Mouse (Mus musculus): ENCODE results near the gene Acot13. TPM values are rescaled to one million over a fixed set of nuclear protein-coding genes. Genes with fewer than 3 reads are reported as not detected.
A peak's percentile ranks its signal among the peaks of the same experiment; 100 is the strongest.
"Not testable (repeated sequence)": the region's sequence is repeated elsewhere in the genome, so short reads cannot be mapped to it uniquely, and the experiment has no call there.

Gene Acot13
- 100 to 1,000 TPM; 404 to 453 (median 416) TPM for total RNA-seq (2022)

GRCm38 (mm10) chr13:24831353-24832130 lies at the start of gene Acot13, which contains the start of gene Tdp2:
TSS of gene Acot13 (minus strand) at chr13:24831540.
TSS of gene Tdp2 (plus strand) at chr13:24831679.
- peak; percentile 91 for DNase-seq (ENCODE audit: low spot score)

DNA sequence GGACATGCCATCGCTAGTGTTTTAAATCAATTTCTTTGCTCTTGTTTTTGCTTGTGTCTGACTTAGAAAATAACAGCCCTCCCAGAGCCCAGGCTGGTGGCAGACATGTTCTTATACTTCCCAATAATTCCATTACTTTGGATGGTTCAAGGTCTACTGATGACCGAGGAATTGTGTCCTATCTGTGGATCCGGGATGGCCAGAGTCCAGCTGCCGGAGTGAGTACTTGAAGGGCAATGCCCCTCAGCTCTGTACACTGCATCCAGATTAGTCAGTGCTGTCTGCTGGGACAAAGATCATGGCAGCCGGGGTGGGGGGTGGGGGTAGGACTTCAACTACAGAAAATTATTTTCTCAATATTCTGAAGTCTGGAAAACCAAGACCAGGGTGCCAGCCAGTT lies 49.4 kb upstream of the Acot13 start:
- DNase-seq (ENCODE audit: low spot score), result no peak

GRCm38 (mm10) chr13:24880208-24880607 lies 48.9 kb upstream of the Acot13 start:
- no peak for DNase-seq (ENCODE audit: low spot score)

DNA sequence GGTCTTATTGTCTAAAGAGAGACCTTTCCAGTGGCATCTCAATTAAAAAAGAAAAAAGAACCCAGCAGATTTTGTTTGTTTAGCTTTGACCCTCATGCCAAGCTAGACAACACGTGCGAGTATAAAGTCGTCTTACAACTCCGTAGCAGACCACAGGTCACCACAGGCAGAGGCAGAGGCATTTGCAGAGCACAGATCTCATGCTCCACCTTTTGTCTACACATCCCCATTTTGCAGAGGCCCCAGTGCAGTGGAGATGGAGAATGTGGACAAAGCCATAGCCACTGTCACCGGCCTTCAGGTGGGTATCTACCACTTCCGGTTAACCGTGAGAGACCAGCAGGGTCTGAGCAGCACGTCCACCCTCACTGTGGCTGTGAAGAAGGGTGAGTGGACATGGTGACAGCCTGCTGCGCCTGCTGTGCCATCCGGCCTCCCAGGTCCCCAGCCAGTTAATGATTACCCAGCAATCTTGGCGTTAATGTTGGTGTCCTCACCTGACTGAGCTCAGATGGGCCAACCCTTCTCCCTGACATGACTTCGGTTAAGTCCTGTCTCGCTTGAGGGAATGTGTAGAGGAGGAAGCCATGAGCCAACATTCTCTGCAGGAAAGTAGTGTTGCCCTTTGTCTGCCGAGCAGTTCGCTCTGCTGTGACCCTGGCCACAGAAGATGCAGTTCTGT lies 48.2 kb upstream of the Acot13 start:
- no peak for DNase-seq (ENCODE audit: low spot score)

GRCm38 (mm10) chr13:24868233-24868632 lies 36.9 kb upstream of the Acot13 start:
- DNase-seq (ENCODE audit: low spot score), result no peak

DNA sequence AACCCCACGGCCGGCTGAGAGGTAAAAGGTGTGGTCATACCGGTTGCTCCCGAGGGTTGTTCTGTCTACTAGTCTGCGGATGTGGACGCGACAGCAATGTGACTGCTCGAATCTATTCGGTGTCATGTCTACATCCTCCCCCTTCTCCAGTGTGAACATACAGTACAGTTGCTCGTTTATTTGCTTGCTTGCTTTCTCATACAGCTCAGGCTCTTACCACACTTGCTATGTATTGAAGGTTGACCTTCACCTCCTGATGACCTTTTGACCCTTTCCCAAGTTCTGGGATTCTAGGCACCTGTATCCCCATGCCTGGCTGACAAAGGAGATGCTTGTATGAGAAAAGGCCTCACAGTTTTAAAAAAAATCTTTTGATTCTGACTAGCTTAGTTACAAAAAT lies 36.4 kb upstream of the Acot13 start:
- no peak for DNase-seq (ENCODE audit: low spot score)

DNA sequence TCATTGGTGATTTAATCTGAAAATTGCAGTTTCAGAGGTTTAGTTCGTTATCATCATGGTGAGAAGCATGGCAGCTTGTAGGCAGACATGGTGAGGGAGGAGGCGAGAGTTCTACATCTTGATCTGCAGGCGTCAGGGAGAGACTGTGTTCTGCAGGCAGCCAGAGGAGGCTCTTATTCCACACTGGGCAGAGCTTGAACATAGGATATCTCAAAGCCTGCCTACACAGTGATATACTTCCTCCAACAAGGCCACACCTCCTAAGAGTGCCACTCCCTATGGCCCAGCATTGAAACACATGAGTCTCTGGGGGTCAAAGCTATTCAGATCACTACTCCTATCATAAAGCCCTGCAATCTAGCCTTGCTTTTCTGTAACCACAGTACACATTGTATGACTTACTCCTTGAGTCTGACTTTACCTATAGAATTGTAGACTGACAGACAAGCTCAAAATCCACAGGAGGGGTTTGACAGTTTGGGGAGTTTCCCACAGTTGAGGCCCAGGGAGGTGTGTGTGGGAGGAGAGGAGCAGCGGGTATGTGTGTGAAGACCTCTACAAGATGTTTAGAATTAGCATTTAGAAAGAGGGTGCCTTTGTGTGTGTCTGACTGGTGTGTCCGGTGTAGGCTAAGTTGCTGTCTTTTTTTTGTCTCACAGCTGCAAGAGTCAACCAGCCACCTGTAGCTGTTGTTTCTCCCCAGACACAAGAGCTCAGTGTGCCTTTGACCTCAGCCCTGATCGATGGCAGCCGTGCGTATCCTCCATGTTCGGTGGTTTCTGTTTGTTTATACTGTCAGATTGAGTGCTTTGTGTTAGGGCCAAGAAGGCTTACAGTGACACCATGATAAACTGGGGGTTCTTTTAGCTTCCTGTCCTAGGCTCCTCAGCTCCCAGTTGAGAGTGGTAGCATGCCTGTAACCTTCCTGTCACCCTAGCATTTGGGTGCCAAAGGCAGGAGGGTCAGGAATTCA lies 35.4 kb upstream of the Acot13 start:
- no peak for DNase-seq (ENCODE audit: low spot score)

DNA sequence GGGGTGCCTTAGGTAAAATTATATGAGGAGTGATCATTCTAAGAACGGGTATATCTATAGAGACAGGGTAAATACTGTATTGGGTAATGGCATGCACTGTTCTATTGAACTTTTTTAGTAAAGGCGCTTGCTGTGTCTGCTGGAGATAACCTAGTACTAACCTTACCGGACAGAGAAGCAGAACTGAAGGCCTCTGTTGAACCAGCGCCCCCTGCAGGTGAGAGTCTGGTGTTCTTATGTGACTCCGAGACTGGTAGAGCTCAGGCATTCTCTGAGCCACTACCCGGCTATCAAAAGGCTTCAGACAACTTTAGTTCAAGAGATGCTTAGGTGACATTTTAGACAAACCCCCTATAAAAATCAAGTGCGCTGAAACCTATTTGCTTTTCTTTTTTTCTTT lies 31.2 kb upstream of the Acot13 start:
- DNase-seq (ENCODE audit: low spot score), result peak; percentile 41

DNA sequence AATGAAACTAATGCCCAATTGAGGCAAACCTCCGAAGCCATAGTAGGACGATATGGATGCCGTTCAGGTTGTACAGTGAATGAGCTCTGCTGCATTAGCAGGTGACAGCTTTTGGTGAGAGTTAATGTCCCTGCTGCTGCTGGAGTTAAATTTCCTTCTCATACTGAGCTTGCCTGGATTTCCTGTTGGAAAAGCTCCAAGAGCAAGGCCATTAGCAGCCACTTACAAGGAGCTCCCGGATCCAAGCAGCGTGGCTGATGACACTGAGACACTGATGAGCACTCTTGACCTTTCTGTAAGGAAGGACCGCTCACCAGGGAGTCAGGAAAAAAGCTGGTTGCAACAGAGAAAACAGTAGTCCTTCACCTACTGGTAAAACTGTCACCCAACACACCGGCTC lies 30.7 kb upstream of the Acot13 start:
- DNase-seq (ENCODE audit: low spot score), result no peak

DNA sequence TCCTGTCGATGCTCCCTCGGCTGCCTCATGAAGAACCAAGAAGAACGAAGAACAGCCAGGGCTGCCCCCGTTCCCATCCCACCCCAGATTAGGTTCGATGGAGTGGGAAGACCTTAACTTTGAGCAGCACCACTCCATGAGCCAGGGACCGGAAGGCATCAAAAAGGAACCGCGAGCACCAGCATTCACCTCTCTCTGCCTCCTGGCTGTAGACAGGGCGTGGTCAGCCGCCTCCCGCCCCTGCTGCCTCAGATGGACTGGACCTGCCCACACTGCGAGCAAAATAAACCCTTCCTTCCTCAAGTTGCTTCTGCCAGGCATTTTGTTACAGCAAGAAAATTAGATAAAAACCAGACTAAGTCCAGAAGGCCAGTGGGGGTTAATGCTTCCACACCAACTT lies 29.7 kb upstream of the Acot13 start:
- no peak for DNase-seq (ENCODE audit: low spot score)

DNA sequence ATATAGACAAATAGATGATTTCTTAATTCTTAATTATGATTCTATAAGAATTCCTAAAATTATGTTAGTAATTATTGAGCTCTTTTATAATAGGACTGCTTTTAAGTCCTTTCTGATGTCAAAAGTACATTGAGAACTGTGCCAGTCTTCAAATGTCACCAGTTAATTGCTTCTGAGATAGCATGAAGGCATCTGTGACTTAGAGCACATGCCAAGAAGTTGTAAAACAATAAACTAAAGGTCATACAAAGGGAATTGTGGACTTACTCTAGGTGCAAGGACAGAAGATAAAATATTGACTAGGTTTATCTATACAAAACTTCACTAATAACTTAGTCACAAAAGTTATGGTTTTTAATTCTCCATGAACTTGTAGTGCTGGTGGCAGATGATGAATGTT lies 27.8 kb upstream of the Acot13 start:
- DNase-seq (ENCODE audit: low spot score), result no peak

- DNase-seq (ENCODE audit: low spot score), result peak; percentile 51
Measured at GRCm38 (mm10) chr13:24852570-24852969, 21.2 kb upstream of the Acot13 start.

DNA sequence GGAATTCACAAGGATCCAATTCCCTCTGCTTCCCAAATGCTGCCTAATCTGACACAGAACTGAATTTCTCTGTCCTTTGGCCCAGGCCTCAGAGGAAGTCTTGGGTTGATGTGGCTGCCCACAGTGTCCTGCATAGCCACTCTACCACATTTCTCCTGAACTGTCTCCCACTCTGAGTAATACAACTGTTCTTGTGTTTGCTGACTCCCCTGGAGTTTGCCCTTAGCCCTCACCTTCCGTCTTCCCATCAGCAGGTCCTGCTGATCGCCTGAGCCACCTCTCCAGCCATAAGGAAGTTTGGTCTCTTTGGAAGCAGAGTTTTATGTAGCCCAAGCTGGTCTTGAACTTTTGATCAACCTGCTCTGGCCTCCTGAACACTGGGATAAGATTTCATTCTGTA lies 20.6 kb upstream of the Acot13 start:
- no peak for DNase-seq (ENCODE audit: low spot score)

DNA sequence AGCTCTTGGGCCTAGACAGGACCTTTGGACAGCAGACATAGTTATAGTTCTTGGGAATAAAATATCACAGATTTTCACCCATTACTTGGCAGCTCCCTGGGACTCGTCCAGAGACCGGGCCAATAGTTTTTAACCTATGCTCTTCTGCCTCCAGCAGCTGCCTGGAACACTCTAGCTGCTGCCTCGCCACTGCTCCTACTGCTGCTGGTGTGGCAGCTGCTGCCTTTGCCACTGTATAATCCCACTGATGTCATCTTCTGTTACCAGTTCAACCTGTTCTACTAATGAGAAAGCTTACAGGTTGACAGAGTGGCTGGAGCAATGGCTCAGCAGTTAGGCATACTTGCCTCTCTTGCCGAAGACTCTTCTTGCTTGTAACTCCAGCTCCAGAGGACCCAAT lies 18.0 kb upstream of the Acot13 start:
- no peak for DNase-seq (ENCODE audit: low spot score)

DNA sequence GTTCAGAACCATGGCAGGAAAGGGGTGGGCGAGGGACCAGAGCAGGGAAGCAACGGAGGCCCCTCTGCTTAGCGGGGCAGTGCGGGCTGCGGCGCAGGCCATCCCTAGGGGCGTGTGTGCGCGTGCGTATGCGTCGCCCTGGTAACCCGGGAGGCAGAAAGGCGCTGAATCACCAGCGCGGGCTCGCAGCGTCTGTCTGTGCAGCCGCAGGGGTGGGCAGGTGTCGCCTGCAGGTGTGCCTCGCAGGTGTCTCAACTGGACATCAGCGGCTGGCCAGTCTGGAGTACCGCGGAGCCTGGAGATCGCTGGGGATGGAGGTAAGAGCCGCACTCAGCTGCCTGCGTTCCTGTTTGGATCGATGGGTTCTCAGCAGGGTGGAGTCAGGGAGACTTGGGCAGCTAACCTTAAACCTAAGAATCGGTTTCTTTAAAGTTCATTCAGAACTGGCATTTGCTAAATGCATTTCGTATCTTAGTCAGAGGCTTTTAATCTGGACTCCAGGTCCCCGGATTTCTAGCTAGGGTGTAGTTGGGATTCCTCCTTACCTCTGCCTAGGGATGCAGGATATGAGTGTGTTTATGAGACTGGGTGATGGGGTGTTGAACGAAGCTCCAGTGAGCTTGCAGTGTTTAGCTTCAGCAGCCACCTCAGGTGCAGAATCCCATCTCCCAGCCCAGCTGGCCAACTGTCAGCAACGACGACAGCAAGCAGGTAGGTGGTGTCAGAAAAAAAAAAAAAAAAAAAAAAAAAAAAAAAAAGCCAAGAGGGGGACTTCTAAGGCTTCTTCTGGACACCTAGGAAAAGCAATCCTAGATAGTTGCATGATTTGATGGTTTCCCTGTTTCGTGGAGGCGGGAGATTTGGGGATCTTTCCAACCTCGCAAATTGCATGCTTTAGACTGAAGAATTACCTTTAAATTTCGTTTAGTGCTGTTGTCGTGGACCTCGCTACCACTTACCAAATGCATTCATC lies 13.9 kb upstream of the Acot13 start, which contains the start of gene D130043K22Rik:
Gene D130043K22Rik (plus strand): TSS at position 153 of the 973 bp plus-strand sequence.
- DNase-seq (ENCODE audit: low spot score), result no peak

DNA sequence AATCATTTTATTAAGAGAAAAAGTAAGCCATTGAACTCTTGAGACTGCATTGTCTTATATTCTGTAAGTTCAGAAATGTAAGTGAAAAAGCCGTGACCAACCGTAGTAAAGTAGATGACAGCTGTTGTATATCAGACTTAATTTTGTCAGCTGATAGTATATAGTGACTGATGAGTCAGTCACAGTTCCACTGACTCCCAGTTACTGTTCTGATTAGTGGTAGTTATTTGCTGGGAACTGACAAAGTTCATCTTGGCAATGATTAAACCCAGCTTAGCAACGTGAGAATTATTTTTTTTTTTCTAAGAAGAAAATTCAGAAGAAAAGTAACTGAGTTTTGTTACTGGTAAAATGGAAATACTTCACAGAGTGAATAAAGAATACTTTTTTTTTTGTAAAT lies 10.4 kb upstream of the Acot13 start:
- DNase-seq (ENCODE audit: low spot score), result no peak

- no peak for DNase-seq (ENCODE audit: low spot score)
Measured at GRCm38 (mm10) chr13:24839831-24840230, 8.5 kb upstream of the Acot13 start.

- DNase-seq (ENCODE audit: low spot score), result not testable (repeated sequence)
Measured at GRCm38 (mm10) chr13:24837765-24838164, 6.4 kb upstream of the Acot13 start.

DNA sequence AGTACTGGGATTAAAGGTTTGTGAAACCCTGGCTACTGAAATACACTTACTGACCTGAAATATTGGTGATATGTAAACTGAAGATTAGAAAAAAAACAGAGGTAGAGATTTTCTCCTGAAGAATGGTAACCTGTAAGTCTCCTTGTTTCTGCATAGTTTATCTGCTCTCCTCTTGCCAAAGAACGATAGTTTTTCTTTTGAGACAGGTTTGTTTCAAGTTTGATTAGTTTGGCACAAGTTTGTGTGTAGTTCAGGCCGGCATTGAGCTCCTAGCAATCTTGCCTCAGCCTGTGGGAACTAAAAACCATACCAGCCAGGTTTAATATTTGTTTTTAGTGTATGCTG lies 1.4 kb upstream of the Acot13 start:
- DNase-seq (ENCODE audit: low spot score), result no peak

- no peak for DNase-seq (ENCODE audit: low spot score)
Measured at GRCm38 (mm10) chr13:24832131-24832810, 931 bp upstream of the Acot13 start.
